Mouse (Mus musculus): ENCODE results near the gene Unc5a.
A peak's percentile ranks its signal among the peaks of the same experiment; 100 is the strongest.

The Unc5a gene

GRCm38 (mm10) chr13:54948531-54949493 lies at the start of gene Unc5a:
TSS of gene Unc5a (plus strand) at chr13:54949411.
- DNase-seq (ENCODE audit: low read depth, low spot score) = peak; percentile 87

- peak; percentile 26 for DNase-seq (ENCODE audit: low read depth, low spot score)
Observed at GRCm38 (mm10) chr13:54912053-54912452, 37.2 kb upstream of the Unc5a start.

GRCm38 (mm10) chr13:54912894-54913621 lies 36.2 kb upstream of the Unc5a start:
- peak; percentile 46 for DNase-seq (ENCODE audit: low read depth, low spot score)

- peak; percentile 47 for DNase-seq (ENCODE audit: low read depth, low spot score)
Observed at GRCm38 (mm10) chr13:54916644-54917043, 32.6 kb upstream of the Unc5a start.

GRCm38 (mm10) chr13:54918910-54919309 lies 30.3 kb upstream of the Unc5a start:
- no peak for DNase-seq (ENCODE audit: low read depth, low spot score)

GRCm38 (mm10) chr13:54919666-54920065 lies 29.5 kb upstream of the Unc5a start:
- no peak for DNase-seq (ENCODE audit: low read depth, low spot score)

- no peak for DNase-seq (ENCODE audit: low read depth, low spot score)
Observed at GRCm38 (mm10) chr13:54921700-54922099, 27.5 kb upstream of the Unc5a start.

GRCm38 (mm10) chr13:54923705-54924104 lies 25.5 kb upstream of the Unc5a start:
- no peak for DNase-seq (ENCODE audit: low read depth, low spot score)

- no peak for DNase-seq (ENCODE audit: low read depth, low spot score)
Observed at GRCm38 (mm10) chr13:54925466-54925865, 23.7 kb upstream of the Unc5a start.

- no peak for DNase-seq (ENCODE audit: low read depth, low spot score)
Observed at GRCm38 (mm10) chr13:54926654-54927053, 22.6 kb upstream of the Unc5a start.

- no peak for DNase-seq (ENCODE audit: low read depth, low spot score)
Observed at GRCm38 (mm10) chr13:54930123-54930522, 19.1 kb upstream of the Unc5a start.

GRCm38 (mm10) chr13:54934873-54935272 lies 14.3 kb upstream of the Unc5a start:
- no peak for DNase-seq (ENCODE audit: low read depth, low spot score)

GRCm38 (mm10) chr13:54936173-54936572 lies 13.0 kb upstream of the Unc5a start:
- no peak for DNase-seq (ENCODE audit: low read depth, low spot score)

- no peak for DNase-seq (ENCODE audit: low read depth, low spot score)
Observed at GRCm38 (mm10) chr13:54937885-54938284, 11.3 kb upstream of the Unc5a start.

GRCm38 (mm10) chr13:54938493-54938892 lies 10.7 kb upstream of the Unc5a start:
- no peak for DNase-seq (ENCODE audit: low read depth, low spot score)

GRCm38 (mm10) chr13:54944411-54945157 lies 4.6 kb upstream of the Unc5a start:
- no peak for DNase-seq (ENCODE audit: low read depth, low spot score)

GRCm38 (mm10) chr13:54945332-54945731 lies 3.9 kb upstream of the Unc5a start:
- peak; percentile 64 for DNase-seq (ENCODE audit: low read depth, low spot score)

- no peak for DNase-seq (ENCODE audit: low read depth, low spot score)
Observed at GRCm38 (mm10) chr13:54946406-54946805, 2.8 kb upstream of the Unc5a start.

GRCm38 (mm10) chr13:54949592-54949991 lies 381 bp downstream of the Unc5a start:
- peak; percentile 15 for DNase-seq (ENCODE audit: low read depth, low spot score)

GRCm38 (mm10) chr13:54950131-54950530 lies 920 bp downstream of the Unc5a start:
- no peak for DNase-seq (ENCODE audit: low read depth, low spot score)

- no peak for DNase-seq (ENCODE audit: low read depth, low spot score)
Observed at GRCm38 (mm10) chr13:54951166-54951565, 2.0 kb downstream of the Unc5a start.

GRCm38 (mm10) chr13:54954745-54955144 lies 5.5 kb downstream of the Unc5a start:
- DNase-seq (ENCODE audit: low read depth, low spot score) = no peak
